Mouse (Mus musculus) E14TG2a.4 (cell line): ENCODE measurements around the gene Anks1b.

Source experiments
- CTCF ChIP-seq: conservative IDR thresholded peaks from 2 replicates; pipeline ENCODE4 v1.5.1; 2014; ENCODE audit warnings: low read length
- NANOG ChIP-seq: IDR thresholded peaks from 2 replicates; pipeline ENCODE4 v1.6.1; 2014; ENCODE audit warnings: borderline replicate concordance, low read length, mixed read lengths

- no peak for TF ChIP-seq CTCF
- TF ChIP-seq NANOG: no peak
Measured at GRCm38 (mm10) chr10:90751889-90752288, 878.6 kb downstream of the Anks1b start.
